Mouse (Mus musculus): ENCODE measurements around the gene Hhat.

The Hhat gene

DNA sequence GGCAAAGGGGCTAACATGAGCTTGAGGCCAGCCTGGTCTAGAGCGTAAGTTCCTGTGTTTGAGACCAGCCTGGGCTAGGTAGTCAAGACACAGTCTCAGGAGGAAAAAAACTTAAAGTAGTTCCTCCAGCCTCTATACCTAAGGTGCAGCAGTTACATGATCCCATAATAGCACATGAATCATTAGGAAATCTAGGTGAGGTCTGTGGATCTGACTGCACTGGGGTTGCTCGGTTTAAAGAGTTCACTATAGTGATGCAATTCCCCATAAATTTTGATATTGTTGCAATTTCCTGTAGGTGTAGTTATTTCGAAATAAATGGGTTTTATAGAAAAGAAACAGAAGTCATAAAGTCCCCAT is 26.2 kb downstream of the Hhat start:
- DNase-seq (ENCODE audit: low read depth, low spot score), result no peak

DNA sequence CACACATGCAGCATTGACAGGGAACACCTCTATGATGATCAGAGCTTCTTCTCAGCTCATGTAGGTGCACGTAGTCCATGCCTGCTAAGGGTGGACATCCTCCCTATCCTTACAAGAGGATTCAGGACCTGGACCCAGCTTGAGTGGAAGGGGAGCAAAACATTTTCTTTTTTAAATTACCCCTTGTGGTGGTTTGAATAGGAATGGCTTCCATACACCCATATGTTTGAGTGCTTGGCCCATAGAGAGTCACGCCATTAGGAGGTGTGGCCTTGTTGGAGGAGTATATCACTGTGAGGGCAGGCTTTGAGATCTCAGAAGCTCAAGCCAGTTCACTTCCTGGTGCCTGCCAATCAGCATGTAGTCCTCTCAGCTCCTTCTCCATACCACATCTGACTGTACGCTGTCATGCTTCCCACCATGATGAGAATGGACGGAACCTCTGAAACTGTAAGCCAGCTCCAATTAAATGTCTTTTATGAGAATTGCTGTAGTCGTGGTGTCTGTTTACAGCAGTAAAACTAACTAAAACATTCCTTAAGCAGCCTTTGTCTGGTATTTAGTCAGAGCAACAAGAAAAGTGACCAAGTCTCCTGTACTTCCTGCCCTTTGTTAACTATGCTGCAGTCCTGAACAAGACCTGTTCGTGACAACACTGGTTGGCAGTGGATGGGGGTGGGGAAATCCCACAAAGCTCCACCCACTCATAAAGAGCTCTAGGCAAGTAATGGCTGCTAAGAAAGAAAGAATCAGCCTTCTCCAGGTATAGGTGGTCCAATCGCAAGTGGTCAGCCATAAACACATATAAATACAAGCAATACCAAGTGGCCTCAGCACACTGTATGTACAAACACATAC is 28.4 kb downstream of the Hhat start:
- peak; percentile 67 for DNase-seq (ENCODE audit: low read depth, low spot score)

GRCm38 (mm10) chr1:192741896-192742295 is 29.1 kb downstream of the Hhat start:
- peak; percentile 38 for DNase-seq (ENCODE audit: low read depth, low spot score)

DNA sequence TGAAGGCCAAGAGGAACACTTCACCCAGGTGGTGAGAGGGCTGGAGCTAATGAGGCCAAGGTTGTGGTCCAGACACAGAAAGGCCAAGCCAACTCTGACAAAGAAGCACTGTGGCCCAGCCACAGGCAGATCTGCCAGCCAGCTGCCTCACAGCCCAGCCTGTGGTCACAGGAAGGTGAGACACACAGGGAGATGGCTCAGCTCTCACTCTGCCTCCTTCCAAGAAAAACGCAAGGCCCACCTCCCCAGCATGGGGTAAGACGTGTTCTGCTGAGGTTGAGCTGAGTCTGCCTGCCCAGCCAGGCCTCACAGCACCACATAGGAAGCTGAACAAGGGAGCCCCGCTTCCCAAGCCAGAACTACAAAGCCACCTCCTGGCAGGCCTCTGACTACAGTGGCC is 34.5 kb downstream of the Hhat start:
- no peak for DNase-seq (ENCODE audit: low read depth, low spot score)

GRCm38 (mm10) chr1:192736002-192736426 is 35.0 kb downstream of the Hhat start:
- DNase-seq (ENCODE audit: low read depth, low spot score), result no peak

DNA sequence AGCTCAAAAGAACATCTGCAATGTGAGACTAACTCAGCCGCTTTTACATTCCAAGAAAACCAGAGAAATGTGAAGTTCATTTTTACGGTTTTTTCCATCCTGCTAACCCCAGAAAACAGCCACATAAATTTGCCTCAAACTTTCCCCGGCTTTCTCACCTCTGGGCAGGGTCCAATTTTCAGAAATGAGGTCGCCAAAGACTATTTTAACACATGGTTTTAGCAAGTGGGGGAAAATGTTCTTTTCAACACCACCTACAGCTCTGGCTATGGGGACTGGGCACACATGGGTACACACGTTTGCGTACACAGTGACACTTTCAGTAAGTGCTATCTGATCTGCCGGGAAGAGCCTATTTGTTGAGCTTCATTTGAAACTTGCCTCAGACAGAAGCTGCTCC is 40.5 kb downstream of the Hhat start:
- no peak for DNase-seq (ENCODE audit: low read depth, low spot score)

GRCm38 (mm10) chr1:192726996-192727624 is 43.9 kb downstream of the Hhat start:
- DNase-seq (ENCODE audit: low read depth, low spot score), result peak; percentile 51

DNA sequence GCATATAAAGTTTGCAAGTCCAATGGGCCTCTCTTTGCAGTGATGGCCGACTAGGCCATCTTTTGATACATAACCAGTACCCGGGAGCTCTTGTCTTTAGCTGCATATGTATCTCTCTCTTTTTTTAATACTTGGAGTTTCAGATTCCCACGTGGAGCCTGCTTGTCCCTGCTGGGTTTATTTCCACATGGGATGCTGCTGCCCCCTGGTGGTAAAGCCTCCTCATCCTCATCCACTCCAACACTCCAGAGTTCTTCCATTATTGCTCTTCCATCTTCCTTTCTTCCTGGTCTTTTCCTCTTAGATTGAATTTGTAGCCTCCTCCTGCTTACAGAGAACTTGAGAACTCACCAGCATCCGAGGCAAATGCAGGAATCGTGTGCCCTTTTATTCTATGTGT is 48.9 kb downstream of the Hhat start:
- DNase-seq (ENCODE audit: low read depth, low spot score), result peak; percentile 81

- DNase-seq (ENCODE audit: low read depth, low spot score), result no peak
These were observed 50.9 kb downstream of the Hhat start for GRCm38 (mm10) chr1:192720156-192720555.

- peak; percentile 34 for DNase-seq (ENCODE audit: low read depth, low spot score)
These were observed 59.2 kb downstream of the Hhat start for GRCm38 (mm10) chr1:192711779-192712348.

- DNase-seq (ENCODE audit: low read depth, low spot score), result no peak
These were observed 70.5 kb downstream of the Hhat start for GRCm38 (mm10) chr1:192700339-192701073.

- DNase-seq (ENCODE audit: low read depth, low spot score), result no peak
These were observed 71.9 kb downstream of the Hhat start for GRCm38 (mm10) chr1:192699101-192699500.

DNA sequence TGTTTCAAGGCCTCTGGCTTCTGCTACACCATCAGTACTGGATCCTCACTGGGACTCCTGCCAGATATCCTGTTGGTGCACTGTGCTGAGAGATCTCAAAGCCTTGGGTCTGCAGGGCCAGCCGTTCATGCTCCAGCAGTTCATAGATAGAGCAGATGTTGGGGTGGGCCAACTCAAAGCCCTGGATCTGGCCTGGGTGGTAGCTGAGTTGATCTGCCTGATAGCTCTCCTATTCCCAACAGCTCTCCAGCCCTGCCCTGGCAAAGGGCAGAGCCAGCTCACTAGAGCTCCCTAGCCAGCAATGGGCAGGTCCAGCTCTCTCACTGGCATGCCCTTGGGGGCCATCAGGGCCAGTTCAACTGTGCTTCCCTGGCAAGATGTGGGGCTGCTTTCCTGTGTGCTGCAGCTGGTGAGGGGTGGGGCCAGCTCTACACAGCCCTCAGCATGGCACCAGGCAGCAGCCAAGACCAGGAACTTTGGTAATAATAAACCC is 74.6 kb downstream of the Hhat start:
- DNase-seq (ENCODE audit: low read depth, low spot score), result no peak

DNA sequence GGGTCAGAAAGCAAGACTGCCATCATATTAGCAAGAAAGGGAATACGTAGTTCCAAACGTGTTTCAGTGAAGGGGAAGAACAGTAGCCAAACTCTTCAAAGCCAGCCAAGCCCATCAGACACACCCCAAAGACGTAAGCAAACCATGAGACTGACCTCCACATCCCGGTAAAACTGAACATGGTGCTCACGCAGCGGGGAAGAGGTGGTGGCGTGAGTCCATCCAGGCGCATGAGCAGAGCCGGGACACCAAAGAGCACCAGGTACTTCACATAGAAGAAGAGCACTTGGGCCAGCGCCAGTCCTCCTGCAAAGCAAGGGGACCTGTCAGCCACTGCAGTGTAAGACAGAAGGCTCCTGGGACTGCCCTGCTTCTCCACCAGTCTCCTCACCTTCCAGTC is 77.4 kb downstream of the Hhat start:
- no peak for DNase-seq (ENCODE audit: low read depth, low spot score)

GRCm38 (mm10) chr1:192692982-192693381 is 78.0 kb downstream of the Hhat start:
- DNase-seq (ENCODE audit: low read depth, low spot score), result no peak

- no peak for DNase-seq (ENCODE audit: low read depth, low spot score)
These were observed 88.6 kb downstream of the Hhat start for GRCm38 (mm10) chr1:192682219-192682951.

DNA sequence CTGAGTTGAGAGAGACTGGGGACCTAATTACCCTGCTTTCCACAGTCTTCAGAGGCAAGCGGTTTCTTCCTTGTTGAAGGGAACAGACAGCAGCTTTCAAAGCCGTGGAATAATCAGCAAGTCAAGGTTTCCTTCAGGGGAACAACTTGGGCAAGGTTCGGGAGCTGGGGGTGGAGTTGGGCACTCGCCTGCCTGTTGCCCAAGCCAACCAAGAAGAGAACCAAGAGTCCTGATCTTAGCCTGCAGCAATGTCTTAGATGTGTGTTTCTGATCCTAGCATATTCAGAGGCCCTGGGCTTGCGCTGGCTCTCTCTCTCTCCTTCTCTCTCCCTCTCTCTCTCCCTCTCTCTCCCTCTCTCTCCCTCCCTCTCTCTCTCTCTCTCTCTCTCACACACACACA is 93.8 kb downstream of the Hhat start:
- no peak for DNase-seq (ENCODE audit: low read depth, low spot score)

- no peak for DNase-seq (ENCODE audit: low read depth, low spot score)
These were observed 107.4 kb downstream of the Hhat start for GRCm38 (mm10) chr1:192663608-192664007.

DNA sequence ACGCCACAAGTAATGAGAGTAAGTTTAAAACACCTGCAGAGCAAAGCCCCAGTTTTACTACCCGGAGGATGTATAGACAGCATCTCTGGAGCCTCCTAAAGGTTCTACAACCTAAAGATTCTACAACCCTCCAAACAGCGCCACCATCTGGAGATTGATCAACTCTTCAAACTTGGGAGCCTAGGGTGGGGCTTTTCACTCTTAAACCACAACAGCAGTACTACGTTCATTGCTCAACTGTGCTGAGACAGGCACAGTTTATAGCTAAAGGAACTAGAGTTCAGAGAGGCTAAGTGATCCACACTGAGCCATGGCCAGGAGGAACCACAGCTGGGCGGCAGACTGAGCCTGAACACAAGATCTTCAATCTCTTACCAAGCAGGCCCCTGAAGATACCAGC is 107.9 kb downstream of the Hhat start:
- no peak for DNase-seq (ENCODE audit: low read depth, low spot score)

DNA sequence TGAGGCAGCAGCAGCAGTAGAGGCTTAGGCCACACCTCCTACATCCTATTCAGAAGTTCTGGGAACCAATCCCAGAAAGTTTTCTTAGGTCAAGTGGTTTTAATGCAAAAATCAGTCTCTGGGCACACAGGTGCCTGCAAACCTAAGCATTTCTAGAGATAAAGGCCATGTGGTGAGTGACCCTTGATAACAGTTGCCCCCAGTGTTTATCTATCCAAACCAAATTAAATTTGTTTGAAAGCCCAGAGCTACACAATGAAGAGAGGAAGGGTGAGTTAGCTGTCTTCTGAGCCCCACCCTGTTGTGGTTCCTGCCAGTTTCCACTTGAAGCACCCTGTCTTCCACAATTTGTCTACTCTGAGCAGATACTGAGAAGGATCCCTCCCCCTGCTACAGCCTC is 109.4 kb downstream of the Hhat start:
- DNase-seq (ENCODE audit: low read depth, low spot score), result no peak

DNA sequence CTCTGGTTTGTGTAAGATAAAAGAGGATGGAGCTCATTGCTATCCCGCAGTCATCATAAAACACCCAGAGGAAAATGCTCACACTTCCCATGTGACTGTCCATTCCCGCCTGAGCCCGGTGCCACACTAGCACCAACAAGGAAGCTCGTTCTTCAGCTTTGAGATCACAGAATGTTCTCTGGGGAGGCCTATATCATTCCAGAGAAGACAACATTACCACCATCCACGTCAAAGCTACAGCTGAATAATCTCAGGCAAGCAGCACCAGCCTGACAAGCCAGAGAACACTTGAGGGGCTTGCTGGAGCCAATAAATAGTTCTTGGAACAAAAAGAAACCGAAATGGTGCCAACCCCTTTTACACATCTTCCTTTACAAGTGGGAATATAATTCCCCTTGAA is 113.6 kb downstream of the Hhat start:
- no peak for DNase-seq (ENCODE audit: low read depth, low spot score)

Data from ES-CJ7 (cell line).